Mouse (Mus musculus) neural tube, embryonic 12.5 days (tissue): ENCODE data around the gene Lag3. TPM values are rescaled to one million over a fixed set of nuclear protein-coding genes. Genes with fewer than 3 reads are reported as not detected.
A peak's percentile ranks its signal among the peaks of the same experiment; 100 is the strongest.

ENCODE experiments used
- ATAC-seq: fragments of 200-750 bp; cut with Nextera tagmentation; 2 replicates; pipeline ENCODE4 v1.8.0; 2017; ENCODE audit warnings: low read depth, mild to moderate bottlenecking, moderate TSS enrichment, moderate library complexity; ENCODE audit not compliant: low FRiP score
- H3K27ac ChIP-seq: fragments of 300-500 bp; sonication (generic); 2 replicates; pipeline ENCODE4 v1.5.1; 2016
- H3K27me3 ChIP-seq: fragments of 300-500 bp; sonication (generic); replicated peaks from 2 replicates; pipeline ENCODE4 v1.6.1; 2016; ENCODE audit warnings: mild to moderate bottlenecking
- H3K36me3 ChIP-seq: fragments of 300-500 bp; sonication (generic); 2 replicates; pipeline ENCODE4 v1.6.1; 2016; ENCODE audit warnings: mild to moderate bottlenecking
- H3K4me1 ChIP-seq: fragments of 300-500 bp; sonication (generic); 2 replicates; pipeline ENCODE4 v1.6.1; 2016
- H3K4me2 ChIP-seq: fragments of 300-500 bp; sonication (generic); replicated peaks from 2 replicates; pipeline ENCODE4 v1.6.1; 2016; ENCODE audit warnings: mild to moderate bottlenecking
- H3K4me3 ChIP-seq: fragments of 300-500 bp; sonication (generic); 2 replicates; pipeline ENCODE4 v1.5.1; 2016
- H3K9ac ChIP-seq: fragments of 300-500 bp; sonication (generic); 2 replicates; pipeline ENCODE4 v1.6.1; 2016; ENCODE audit warnings: mild to moderate bottlenecking
- H3K9me3 ChIP-seq: fragments of 300-500 bp; sonication (generic); 2 replicates; pipeline ENCODE4 v1.6.1; 2016; ENCODE audit warnings: mild to moderate bottlenecking
- WGBS: fragments of 180-500 bp; shearing (Covaris S2); methylation state at CpG from one replicate; pipeline ENCODE4 v1.1.7; 2016; 5-methylcytosine and 5-hydroxymethylcytosine counted together
- polyA plus RNA-seq: library from polyadenylated mRNA; unstranded; fragments of >200 nt; fragmentation: Nextera tagmentation; extraction: Ambion mirVana; gene quantifications from 2 replicates; pipeline ENCODE4 v1.2.1, GENCODE M21; 2016

Lag3 gene
- polyA plus RNA-seq, 1 experiment from 2014 or later: 2.2 TPM

GRCm38 (mm10) chr6:124887986-124888385 is 23.5 kb downstream of the Lag3 start, which contains the start of gene Cd4:
Gene Cd4, minus strand, starts transcription at chr6:124888221.
- H3K9ac ChIP-seq: no peak within 1 kb of the TSS
- no peak within 1 kb of the TSS for H3K4me3 ChIP-seq
- H3K36me3 ChIP-seq: no peaks in the 10 kb centered on the region
- 88% methylated on average over 9 of the region's 9 CpGs for WGBS
- no peak for ATAC-seq
- no peaks in the 10 kb centered on the region for H3K9me3 ChIP-seq
- no peaks in the 10 kb centered on the region for H3K4me1 ChIP-seq
- H3K4me2 ChIP-seq: no peak within 1 kb of the TSS
- no peak within 1 kb of the TSS for H3K27ac ChIP-seq
- H3K27me3 ChIP-seq: no peaks in the 10 kb centered on the region

- Histone ChIP-seq H3K4me3 (no peak overlapping the region), H3K4me2 (no peak overlapping the region), H3K27ac (no peak overlapping the region), H3K27me3 (no peaks in the 10 kb centered on the region), H3K4me1 (no peaks in the 10 kb centered on the region), H3K36me3 (no peaks in the 10 kb centered on the region), H3K9ac (no peak overlapping the region), H3K9me3 (no peaks in the 10 kb centered on the region)
- WGBS: 95% methylated on average over 8 of the region's 8 CpGs
- no peak for ATAC-seq
Measured at GRCm38 (mm10) chr6:124885956-124886381, 25.5 kb downstream of the Lag3 start.

GRCm38 (mm10) chr6:124884714-124885500 is 26.6 kb downstream of the Lag3 start:
- Histone ChIP-seq H3K9ac (no peak overlapping the region), H3K36me3 (no peaks in the 10 kb centered on the region), H3K4me3 (no peak overlapping the region), H3K4me2 (no peak overlapping the region), H3K4me1 (no peaks in the 10 kb centered on the region), H3K27ac (no peak overlapping the region), H3K9me3 (no peaks in the 10 kb centered on the region), H3K27me3 (no peaks in the 10 kb centered on the region)
- WGBS: 76% methylated on average over 10 of the region's 10 CpGs
- ATAC-seq: no peak

- 85% methylated on average over 10 of the region's 10 CpGs for WGBS
- ATAC-seq: no peak
- no peaks in the 10 kb centered on the region for H3K36me3 ChIP-seq
- no peaks in the 10 kb centered on the region for H3K9me3 ChIP-seq
- no peak overlapping the region for H3K4me2 ChIP-seq
- H3K9ac ChIP-seq: no peak overlapping the region
- no peaks in the 10 kb centered on the region for H3K27me3 ChIP-seq
- H3K27ac ChIP-seq: no peak overlapping the region
- H3K4me3 ChIP-seq: no peak overlapping the region
- H3K4me1 ChIP-seq: no peaks in the 10 kb centered on the region
Measured at GRCm38 (mm10) chr6:124883351-124883750, 28.2 kb downstream of the Lag3 start.

GRCm38 (mm10) chr6:124881821-124882220 is 29.7 kb downstream of the Lag3 start:
- no peak overlapping the region for H3K4me3 ChIP-seq
- WGBS: 93% methylated on average over 9 of the region's 9 CpGs
- no peak overlapping the region for H3K9ac ChIP-seq

GRCm38 (mm10) chr6:124879390-124879789 is 32.1 kb downstream of the Lag3 start:
- Histone ChIP-seq H3K27ac (no peak overlapping the region), H3K4me1 (no peaks in the 10 kb centered on the region), H3K4me2 (no peak overlapping the region), H3K9me3 (no peaks in the 10 kb centered on the region), H3K36me3 (no peaks in the 10 kb centered on the region), H3K27me3 (no peaks in the 10 kb centered on the region), H3K4me3 (no peak overlapping the region), H3K9ac (no peak overlapping the region)
- no peak for ATAC-seq
- 60% methylated on average over 6 of the region's 6 CpGs for WGBS

More at GRCm38 (mm10) chr6:124881821-124882220, 29.7 kb downstream of the Lag3 start:
- no peaks in the 10 kb centered on the region for H3K27me3 ChIP-seq
- no peaks in the 10 kb centered on the region for H3K36me3 ChIP-seq
- H3K4me1 ChIP-seq: no peaks in the 10 kb centered on the region
- no peak for ATAC-seq
- H3K9me3 ChIP-seq: no peaks in the 10 kb centered on the region
- no peak overlapping the region for H3K4me2 ChIP-seq
- no peak overlapping the region for H3K27ac ChIP-seq

GRCm38 (mm10) chr6:124874348-124874747 is 37.2 kb downstream of the Lag3 start:
- Histone ChIP-seq H3K27ac (no peak overlapping the region), H3K4me1 (no peaks in the 10 kb centered on the region), H3K4me3 (no peak overlapping the region), H3K9ac (no peak overlapping the region), H3K36me3 (no peaks in the 10 kb centered on the region), H3K9me3 (no peaks in the 10 kb centered on the region), H3K4me2 (no peak overlapping the region), H3K27me3 (no peaks in the 10 kb centered on the region)
- WGBS: 57% methylated on average over 3 of the region's 3 CpGs
- ATAC-seq: no peak

- Histone ChIP-seq H3K9ac (no peak overlapping the region), H3K4me3 (no peak overlapping the region), H3K9me3 (no peaks in the 10 kb centered on the region), H3K4me1 (peaks cover 40% of the 10 kb centered on the region), H3K4me2 (no peak overlapping the region), H3K27me3 (no peaks in the 10 kb centered on the region), H3K27ac (no peak overlapping the region), H3K36me3 (no peaks in the 10 kb centered on the region)
- no peak for ATAC-seq
- WGBS: 58% methylated on average over 6 of the region's 7 CpGs
Measured at GRCm38 (mm10) chr6:124866560-124866959, 44.9 kb downstream of the Lag3 start.

GRCm38 (mm10) chr6:124865766-124866362 is 45.6 kb downstream of the Lag3 start:
- H3K4me1 ChIP-seq: peaks cover 46% of the 10 kb centered on the region
- no peaks in the 10 kb centered on the region for H3K36me3 ChIP-seq
- 60% methylated on average over 18 of the region's 18 CpGs for WGBS

GRCm38 (mm10) chr6:124863658-124864298 is 47.7 kb downstream of the Lag3 start, which contains the start of gene Gpr162:
Gene Gpr162, minus strand, starts transcription at chr6:124863983.
- WGBS: under 1% methylated on average over 43 of the region's 43 CpGs
- peak; percentile 67 for ATAC-seq
- H3K4me2 ChIP-seq: peak within 1 kb of the TSS; percentile 88

More at GRCm38 (mm10) chr6:124865766-124866362, 45.6 kb downstream of the Lag3 start:
- no peak overlapping the region for H3K4me2 ChIP-seq
- H3K9me3 ChIP-seq: no peaks in the 10 kb centered on the region
- H3K27me3 ChIP-seq: no peaks in the 10 kb centered on the region
- H3K4me3 ChIP-seq: no peak overlapping the region
- 0 out of 2 replicates have a peak overlapping the region, but pooled peaks have one; percentile 21 for H3K9ac ChIP-seq
- ATAC-seq: no peak
- no peak overlapping the region for H3K27ac ChIP-seq

GRCm38 (mm10) chr6:124863125-124863657 is 48.3 kb downstream of the Lag3 start:
- peak; percentile 19 for ATAC-seq

More at GRCm38 (mm10) chr6:124863658-124864298, 47.7 kb downstream of the Lag3 start, which contains the start of gene Gpr162:
- H3K9me3 ChIP-seq: no peaks in the 10 kb centered on the region
- peak within 1 kb of the TSS; percentile 58 for H3K4me3 ChIP-seq
- no peaks in the 10 kb centered on the region for H3K36me3 ChIP-seq
- H3K4me1 ChIP-seq: peaks cover 60% of the 10 kb centered on the region
- no peaks in the 10 kb centered on the region for H3K27me3 ChIP-seq
- peak within 1 kb of the TSS; percentile 82 for H3K9ac ChIP-seq
- peak within 1 kb of the TSS; percentile 81 for H3K27ac ChIP-seq

More at GRCm38 (mm10) chr6:124863125-124863657, 48.3 kb downstream of the Lag3 start:
- Histone ChIP-seq H3K27me3 (no peaks in the 10 kb centered on the region), H3K9ac (peak overlapping the region; percentile 82), H3K9me3 (no peaks in the 10 kb centered on the region), H3K4me1 (peaks cover 65% of the 10 kb centered on the region), H3K36me3 (no peaks in the 10 kb centered on the region), H3K4me2 (peak overlapping the region; percentile 88), H3K4me3 (peak overlapping the region; percentile 58), H3K27ac (peak overlapping the region; percentile 81)
- WGBS: 1% methylated on average over 12 of the region's 16 CpGs
